Mouse (Mus musculus) cerebellum, postnatal 36 days (tissue): ENCODE measurements around the gene Pbx1.

Source experiments
- DNase-seq, 2 experiments: peaks; one replicate each; pipeline ENCODE4 v3.0.0; 2021 to 2022; ENCODE audit warnings: mixed read lengths in 2 of 2

The Pbx1 gene

DNA sequence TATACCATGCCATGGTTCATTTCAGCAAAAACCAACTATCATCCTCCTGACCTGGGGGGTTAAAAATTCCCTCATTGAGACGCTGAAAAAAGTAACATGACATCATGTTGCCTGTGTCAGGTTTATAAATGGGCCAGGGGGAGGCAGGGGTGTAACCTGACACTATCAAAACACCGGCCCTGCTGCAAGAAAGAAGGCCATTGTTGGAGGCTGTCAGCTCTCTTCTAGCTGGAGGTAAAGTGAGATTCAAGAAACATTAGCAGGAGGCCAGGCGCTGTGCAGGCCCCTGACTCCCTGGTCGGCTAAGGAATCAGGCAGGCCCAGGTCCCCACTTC is 49.3 kb downstream of the Pbx1 start:
- no peak for DNase-seq

DNA sequence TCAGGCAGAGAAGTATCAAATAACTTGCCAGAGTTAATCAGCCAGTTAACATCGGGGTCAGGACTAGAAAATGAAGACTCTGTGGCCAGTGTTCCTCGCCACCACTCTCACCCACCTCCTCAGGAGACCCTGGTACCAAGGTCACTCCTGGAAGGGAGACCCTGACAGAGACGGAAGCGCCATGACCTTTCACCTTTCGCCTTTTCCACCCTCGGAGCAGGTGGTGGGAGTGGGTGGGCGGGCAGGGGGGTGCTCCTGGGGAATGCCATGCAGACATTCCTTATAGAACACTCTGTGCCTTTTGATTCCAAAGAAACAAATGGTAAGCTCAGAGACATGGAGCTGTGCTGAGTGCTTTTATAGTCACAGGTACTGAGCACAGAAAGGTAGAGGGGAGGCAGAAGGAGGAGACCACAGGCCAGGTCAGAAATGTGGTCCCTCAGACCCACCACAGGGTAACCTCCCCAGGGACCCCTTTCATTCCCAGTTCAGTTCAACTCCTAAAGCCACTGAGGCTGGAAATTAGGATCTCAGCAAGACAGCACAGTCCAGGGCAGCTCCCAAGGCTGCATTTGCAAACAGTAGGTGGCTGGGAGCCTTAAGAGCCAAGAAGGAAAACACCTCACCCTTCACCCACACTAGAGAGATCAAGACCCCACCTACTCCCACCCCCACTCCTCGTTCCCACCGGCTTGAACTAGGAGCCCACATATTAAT is 49.8 kb downstream of the Pbx1 start:
- DNase-seq, result no peak

DNA sequence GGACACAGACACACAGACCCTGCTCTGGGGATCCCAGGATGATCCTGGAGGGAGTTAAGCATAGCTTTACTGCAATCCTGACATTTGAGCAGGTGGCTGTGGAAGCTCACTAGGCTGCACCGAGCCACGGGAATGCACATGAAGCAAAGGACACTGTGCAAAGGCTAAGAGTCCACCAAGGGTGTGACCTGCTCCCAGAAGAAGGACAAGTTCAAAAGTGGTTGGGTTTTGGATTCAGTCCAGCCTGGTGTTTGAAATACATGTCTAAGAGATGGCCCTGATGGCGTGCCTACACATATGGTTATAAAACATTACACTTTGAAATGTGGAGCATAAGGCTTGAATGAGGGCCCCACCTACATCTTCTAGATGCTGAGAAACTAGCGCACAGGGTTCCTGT is 50.6 kb downstream of the Pbx1 start:
- no peak for DNase-seq

DNA sequence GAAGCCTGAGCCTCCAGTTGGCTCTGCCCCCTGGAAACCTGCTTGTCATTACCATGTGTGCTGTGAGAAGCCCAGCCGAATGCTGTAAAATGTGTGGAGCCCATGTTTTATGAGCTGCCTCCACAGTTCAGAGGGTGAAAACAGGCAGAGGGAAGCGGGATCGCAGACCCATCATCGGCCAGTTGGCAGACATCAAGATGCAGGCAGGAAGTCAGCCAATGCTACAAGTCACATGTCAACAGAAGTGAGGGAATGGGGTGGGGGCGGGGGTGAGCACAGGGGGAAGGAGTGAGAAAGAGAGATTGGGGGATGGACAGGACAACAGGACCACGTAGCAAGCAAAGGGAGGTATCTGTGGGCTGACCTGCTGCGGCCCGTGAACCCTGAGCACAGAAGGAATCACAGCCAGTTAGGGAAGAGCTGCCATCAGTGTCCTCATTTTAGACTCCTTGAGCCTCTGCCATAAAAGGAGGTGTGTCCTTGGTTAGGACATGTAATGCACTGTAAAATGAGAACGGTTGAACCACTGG is 51.8 kb downstream of the Pbx1 start:
- peak; percentile 48 to 58 for DNase-seq

DNA sequence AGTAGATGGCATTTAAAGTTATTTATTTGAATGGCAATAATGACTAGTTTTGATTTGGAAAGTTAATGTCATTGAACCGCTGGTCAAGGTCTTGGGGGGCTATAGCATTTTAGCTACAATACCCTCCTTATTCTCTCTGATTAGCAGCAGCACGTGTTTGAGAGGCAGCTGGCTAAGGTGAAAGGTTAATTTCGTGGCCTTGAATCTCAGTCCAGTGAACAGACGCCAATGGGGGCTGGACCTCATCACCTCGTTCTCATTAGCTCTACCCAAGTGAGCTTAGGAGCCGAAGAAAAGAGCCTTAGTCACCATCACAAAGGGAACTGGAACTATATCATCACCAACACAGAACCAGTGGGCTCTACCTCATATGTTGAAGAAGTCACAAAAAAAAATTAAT is 54.4 kb downstream of the Pbx1 start:
- no peak for DNase-seq

DNA sequence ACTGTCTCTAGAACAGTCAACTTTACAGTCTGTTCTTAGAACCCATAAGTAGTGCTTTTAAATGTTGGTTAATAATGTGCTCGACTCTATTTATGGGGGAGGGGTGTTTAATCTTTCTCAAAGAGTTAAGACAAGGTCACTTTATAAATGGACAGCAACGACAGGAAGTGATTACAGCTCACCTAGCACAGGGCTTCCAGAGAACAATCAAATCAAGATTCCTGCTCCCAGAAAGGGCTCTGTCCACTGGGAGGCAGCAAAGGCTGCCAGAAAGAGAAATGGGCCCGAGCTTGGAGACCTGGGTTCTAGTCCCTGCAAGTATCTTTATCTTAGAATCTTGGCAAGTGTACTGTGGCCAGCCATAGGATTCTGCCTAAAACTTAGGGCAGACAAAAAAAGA is 55.7 kb downstream of the Pbx1 start:
- DNase-seq, result no peak

DNA sequence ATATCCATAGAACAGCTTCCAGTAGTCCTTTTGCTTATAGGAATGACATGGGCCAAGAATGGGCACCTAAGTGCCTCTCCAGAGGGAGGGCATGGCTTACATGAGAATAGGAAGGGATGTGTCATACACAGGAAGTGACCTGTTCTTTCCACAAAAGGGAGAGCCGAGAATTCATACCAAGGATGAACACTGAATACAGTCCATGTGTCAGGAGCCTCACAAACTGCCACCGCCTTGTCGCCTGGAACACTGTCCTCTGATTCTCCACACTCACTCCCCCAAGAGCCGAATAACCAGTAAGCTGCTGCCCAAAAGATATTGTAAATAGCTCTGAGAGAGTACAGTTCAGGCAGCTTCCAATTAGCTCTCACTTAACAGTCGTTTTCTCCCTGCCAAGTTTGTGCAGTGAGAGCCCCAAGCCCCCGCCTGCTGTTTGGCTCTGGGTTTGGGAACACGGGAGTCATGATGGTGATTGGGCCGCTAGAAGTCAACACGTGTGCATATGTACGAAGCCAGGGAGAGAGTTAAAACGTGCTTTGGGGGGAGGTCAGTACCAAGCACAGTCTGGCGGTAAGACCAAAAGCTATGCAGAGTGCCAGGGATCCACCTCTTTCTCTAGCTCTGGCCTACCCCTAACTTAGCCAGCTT is 57.0 kb downstream of the Pbx1 start:
- DNase-seq, result no peak

DNA sequence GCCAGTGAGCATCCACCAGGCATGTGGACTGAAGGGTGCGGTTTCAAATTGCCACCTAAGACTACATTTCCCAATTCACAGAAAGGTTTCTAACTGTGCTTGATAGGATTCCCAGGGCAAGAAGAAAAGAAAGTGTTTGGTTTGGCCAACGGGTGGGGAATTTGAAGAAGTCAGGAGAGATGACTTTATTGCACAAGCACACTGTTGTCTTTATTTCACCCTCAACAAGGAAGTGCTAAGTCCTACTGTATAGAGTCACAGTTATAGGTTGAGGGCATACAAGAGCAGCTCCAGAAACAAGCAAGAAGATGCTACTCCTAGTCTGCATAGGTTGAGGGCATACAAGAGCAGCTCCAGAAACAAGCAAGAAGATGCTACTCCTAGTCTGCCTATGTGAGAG is 60.0 kb downstream of the Pbx1 start:
- no peak for DNase-seq

DNA sequence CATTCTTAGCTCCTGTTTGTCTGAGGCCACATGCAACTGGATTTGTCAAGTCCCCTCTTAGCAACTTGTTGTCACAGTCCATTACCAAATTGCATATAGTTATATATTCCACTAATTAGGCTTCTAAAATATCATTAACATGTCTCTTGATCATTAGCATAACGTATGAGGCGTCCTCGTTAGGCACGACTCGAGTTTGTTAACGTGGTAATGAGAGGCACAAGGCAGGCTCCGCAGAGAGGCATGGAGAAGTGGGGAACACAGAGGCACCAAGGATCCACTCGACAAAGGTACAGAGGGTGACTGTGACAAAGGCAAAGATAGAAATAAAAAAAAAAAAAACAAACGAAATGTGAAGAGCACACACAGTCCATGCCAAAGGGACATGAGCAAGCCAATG is 61.1 kb downstream of the Pbx1 start:
- no peak for DNase-seq

DNA sequence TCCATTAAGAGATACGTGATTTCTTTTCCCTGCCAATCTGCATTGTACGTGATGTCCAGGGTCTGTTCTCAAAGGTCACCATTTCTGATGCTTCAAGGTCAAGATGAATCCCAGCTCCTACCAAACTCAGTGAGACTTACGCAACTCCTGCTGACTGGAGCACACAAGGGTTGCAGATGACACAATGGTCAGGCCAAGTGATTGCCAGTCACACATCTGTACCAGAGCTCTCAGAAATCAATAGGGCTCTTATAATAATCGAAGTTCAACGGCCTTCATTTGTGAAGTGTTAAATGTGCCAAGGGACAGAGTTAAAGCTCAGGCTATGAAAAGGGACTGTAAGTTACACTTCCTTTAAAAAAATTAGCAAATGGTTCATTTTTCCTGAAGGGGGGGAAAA is 65.8 kb downstream of the Pbx1 start:
- DNase-seq, result no peak

DNA sequence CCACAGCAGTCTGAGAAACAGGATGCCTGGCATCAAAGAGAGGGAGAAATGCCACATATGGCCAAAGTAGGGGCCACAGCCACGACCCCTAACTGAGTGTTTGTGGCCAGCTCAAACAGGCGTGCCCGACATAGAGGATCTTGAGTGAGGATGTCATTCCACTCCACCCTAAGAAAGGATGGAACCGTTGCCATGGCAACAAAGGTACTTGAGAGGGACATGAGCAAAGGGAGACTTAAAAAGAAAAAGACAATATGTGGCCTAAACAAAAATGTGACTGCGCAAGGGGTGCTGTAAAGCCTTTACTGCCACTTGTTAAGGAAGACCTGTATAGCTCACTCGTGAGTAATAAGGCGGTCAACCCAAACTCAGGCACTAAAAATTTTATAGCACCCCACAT is 67.7 kb downstream of the Pbx1 start:
- DNase-seq, result no peak

DNA sequence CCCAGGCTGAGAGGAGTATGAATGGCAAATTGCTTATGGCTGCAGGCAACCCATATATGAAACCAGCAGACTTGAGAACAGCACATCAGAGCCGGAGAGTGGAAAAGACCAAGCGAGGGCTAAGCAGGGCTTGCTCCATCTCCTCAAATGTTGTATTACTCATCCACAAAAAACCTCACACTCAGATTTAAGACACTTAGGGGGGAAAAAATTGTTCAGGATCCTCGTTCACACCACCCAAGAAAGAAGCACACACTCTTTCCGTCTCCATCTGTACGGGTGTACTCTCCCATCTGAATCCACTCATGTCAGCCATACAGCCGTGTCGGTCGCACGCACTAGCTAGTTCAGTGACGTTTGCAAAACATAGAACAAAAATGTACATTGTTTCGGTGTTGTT is 69.0 kb downstream of the Pbx1 start:
- no peak for DNase-seq

DNA sequence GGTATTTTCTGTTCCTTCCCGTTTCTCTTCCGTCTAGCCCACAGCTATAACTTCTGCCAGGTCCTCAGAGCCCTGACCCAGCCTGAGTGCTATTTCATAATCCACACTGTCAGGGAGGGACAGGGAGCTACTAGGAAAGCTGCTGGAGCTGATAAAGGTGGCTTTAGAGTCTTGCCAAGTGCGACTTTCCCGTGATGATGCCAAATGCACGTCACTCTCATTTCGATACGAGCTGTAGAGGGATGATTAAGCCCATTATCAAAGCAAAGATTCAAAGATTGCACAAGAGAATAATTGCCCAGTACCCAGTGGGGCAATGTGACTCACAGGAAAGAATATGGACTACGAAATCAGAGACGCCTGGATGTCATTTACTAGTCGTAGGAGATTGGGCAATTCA is 69.6 kb downstream of the Pbx1 start:
- DNase-seq, result no peak

DNA sequence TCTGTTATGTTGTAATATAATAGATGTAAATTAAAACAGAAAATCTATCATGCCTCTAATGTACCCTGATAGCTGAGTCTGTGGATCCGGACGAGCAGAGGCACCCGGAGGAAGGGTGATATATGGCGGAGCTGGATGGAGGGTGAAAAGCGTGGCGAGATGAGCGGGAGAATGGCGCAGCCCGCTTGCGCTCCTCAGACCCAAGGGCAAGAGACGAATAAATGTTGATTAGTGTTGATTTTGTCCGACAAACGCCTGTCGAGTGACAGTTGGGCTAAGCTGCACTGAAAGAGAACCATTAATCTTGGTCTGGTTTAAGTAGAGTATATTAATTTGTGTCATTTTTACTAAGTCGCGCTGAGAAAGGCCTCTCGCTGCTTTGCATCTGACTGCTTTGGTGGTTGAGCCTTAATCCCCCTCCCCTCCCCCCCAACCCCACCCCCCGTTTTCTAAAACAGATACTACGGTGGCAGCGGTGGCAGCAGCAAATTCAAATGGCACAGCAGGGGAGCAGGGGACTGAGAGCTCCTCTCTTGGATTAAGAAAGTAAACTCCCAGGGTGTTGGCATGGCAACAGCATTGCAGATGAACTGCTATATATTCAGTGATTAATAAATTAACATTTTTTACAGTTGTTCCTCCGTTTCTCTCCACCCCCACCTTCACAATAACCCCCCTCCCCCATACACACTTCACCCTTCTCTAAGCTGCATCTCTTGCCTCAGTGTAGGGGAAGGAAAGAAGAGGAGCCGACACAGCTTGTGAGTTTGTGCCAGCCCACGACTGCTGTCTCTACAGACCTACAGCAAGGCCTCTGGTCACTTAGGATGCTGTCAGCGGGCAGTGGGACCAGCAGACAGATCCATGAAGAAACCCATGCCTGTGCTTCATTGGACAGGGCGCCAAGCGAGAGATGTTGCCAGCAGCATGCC is 74.1 kb downstream of the Pbx1 start:
- no peak for DNase-seq

DNA sequence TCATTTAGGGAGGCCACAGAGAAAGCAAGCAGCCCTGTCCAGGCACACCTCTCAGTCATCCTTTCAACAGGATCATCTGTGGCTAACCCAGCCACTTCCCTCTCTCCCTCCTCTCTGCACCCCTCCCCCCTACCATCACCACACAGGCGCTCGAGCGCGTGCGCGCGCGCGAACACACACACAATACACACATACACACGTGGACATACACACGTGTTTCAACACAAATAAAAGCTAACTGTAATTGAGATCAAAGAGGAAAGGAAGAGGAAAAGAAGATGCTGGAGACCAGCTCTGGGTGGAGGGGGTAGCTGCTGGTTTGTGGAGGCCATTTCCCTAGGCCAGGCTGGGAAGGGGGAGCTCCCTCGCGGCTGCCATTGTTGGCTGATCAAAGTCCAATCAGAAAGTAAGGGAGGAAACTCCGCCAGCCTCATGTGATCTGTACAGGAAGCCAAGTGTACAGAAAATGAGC is 75.1 kb downstream of the Pbx1 start:
- DNase-seq, result no peak

DNA sequence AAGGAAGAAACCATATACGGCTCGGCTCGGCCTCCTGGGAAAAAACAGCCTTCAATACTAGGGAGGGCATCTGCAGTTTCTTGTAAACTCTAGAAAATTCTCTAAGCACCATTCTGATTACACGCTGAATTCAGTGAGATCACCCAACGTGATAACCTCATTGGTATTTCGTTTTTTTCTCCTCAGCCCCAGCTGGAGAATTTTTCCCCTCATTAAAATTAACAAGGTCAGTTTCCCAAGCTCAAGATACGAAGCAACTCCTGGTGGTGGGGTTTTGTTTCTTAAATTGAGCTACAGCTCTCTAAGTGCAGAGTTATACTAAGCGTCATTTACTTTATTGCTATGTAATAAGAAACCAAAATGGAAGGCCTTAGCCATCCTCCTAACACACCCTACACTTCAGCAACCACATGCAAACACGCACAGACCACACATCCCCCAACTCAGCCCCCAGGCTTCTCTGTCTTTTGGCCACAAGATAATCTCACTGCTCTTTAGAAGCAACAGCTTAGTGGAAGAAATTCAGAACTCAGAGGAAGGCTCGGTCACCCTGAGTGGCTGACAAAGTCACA is 76.0 kb downstream of the Pbx1 start:
- DNase-seq, result no peak

DNA sequence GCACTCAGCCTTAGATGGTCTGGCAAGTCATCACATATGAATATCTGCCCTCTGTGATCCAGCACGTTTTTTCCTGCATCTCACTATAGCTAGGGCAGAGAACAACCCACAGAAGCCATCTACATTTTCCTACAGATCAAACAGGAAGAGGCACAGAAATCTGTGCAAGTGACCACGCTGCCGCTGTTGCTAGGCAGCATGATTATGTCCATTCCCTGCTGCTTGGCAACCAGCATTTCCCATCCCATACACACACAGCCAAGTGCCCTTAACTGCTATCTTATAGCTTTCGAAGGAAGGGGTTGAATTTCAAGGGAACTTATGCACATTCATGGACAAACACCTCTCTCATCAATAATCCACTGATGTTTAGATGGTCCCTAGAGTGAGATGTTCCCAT is 77.1 kb downstream of the Pbx1 start:
- DNase-seq, result no peak

DNA sequence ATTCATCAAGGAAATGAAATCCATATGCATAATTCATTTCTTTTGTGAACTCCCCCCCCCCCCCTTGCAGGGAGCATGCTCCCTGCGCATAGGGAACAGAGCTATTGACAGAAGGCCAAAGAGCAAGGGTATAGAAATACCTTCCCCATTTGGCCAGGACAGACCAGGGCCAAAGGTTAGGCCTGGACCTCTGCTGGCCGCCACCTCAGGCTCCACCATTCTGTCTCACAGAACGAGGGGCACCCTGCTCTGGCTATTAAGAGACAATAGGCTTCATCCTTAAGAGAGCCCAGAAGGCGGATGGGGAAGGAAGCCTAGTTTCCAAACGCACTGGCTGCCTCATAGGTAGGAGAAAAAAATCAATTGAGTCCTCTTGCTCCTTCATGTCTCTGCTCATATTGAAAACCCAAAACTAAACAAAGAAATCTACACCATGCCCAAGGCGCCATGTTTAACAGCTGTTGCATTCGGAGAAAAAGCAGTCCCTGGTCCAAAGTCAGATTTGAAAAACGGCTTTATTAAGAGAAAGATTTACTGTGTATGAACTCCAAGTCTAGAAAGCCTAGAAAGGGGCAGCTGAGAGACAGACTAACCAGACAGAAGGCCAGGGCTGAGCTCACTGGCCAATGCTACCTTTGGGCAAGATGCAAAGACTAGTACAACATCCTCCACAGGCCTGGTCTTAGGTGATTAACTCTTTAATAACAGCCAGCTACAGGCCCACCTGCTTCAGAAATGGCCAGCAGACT is 83.9 kb downstream of the Pbx1 start:
- no peak for DNase-seq

DNA sequence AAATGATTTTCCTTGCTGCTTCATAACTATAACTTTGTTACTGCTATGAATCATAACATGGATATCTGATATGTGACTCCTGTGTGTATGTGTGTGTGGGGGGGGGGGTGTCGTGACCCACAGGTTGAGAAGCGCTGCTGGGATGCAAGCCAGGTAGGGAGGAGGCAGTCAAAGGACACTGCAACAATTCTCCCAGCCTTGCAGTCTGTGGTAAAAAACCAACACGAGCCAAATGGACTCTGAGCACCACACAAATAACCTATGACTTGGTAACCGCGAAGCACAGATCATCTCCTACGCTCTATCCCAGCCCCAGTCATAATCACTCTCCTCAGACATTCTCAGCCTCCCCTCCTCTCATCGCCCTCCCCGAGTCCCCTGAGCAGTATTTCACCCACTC is 87.2 kb downstream of the Pbx1 start:
- DNase-seq, result no peak

DNA sequence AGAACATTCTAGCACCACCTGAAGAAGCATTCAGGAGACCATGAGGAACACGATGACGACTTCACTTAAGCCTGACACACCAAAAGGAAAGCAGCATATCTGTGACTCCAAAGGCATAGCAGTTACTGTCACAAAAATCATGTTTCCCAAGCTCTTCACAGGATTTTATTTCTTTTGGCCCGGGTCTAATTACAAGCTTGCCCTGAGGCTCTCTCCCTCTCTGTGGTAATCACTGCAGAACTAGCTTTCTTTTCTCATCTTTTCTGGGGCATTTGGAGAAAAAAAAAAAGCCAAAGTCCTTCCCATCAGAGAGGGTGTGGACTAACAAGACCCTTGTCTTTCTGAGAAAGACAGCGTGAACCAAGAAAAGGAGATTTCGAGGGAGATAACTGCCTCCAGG is 87.8 kb downstream of the Pbx1 start:
- no peak for DNase-seq

DNA sequence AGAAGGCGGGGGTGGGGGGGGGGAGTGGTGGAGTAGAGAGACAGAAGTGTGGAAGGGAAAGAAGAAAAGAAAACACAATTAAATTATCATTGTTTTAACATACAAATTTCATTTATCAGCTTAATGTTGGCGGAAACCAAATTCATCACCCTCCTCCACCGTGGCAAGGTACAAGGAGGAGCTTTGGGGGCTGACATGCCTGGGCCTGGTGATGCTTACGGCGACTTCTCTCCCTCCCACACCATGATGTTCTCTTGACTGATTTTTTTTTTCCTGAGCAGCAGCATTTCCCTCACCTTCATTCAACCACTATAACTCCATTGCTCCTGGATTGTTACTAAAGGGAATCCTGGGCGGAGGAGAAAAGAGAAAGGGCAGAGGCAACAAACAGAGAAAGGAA is 89.8 kb downstream of the Pbx1 start:
- DNase-seq, result no peak

DNA sequence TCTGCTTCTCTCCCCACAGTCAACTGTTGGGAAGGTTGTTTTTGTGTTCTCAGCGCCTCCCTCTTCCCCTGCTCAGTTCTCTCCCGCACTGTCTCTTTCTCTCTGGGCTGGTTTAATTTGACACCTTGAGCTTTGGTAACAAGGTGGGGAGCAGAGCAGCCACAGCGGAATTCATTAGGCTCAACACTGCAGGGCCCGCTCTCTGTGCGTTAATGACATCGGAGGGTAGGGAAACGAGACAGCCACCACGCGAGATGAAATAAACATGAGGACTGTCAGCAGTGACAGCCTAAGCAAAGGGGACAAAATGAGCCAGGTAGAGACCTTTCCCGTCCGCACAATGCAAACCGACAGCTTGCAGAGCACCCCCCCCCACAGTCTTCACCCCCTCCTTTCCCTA is 90.2 kb downstream of the Pbx1 start:
- DNase-seq, result no peak

DNA sequence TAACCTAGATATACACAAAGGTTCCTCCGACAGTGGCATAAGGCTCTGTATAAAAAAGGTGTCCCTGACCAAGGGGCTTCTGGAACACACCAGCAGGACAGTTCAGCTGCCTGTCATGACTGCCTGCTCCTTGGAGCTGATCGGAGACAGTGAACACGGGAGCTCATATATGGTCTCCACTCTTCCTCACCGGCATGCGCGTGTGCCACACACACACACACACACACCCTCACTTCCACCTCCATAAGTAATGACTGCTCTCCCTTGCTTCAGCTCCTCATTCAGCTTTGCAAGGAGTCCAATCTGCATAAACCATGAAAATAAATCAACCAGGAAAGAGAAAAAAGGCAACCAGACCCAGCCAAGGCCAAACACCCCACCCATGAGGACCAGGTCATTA is 90.7 kb downstream of the Pbx1 start:
- DNase-seq, result no peak
